Mouse (Mus musculus): ENCODE measurements around the gene Rab9b. TPM values are rescaled to one million over a fixed set of nuclear protein-coding genes. Genes with fewer than 3 reads are reported as not detected.

The Rab9b gene
- not detected for polyA plus RNA-seq (2017; shearing (Covaris generic))

DNA sequence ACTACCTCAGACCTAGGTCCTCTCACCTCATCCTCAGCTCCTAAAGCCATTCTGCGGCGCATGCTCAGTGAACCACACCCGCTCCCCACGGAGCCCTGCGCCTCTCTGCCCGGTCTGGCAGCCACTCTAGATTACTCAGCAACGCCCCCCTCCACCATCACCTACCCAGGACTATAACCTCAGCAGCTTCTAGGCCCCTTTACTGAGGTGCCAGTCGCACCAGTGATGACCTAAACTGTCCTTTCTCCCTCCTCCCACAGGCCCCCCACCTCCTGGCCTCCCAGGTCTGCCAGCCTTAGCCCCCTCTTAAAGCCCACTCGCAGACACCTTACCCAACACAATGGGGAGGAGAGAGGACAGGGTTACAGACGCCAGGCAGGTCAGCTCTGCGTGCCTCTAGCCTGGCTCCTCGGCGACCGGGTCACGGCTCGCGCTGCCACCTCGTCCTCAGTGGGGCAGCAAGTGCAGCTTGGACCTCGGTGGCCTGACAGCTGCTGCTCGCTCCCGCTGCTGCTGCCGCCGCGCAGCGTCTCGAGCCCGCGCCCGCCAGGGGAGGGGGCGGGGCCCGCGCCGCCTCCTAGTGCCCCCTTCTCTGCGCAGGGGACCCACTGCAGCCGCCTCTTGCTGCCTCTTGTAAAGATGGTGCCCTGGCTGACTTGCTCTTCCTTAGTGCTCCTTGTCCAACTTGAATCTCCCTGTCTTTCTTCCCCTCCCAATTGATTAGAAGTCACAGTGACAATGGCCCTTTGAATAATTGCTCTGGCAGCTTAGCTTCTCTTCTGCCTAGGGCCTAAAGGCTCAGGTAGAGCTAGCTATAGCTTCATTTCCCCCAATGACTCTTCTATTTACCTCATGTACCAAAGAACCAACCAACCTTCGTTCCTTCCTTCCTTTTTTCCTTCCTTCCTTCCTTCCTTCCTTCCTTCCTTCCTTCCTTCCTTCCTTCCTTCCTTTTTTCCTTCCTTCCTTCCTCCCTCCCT, at the start of gene Rab9b:
TSS of gene Rab9b (minus strand) at position 695 of the 980 bp plus-strand sequence.

DNA sequence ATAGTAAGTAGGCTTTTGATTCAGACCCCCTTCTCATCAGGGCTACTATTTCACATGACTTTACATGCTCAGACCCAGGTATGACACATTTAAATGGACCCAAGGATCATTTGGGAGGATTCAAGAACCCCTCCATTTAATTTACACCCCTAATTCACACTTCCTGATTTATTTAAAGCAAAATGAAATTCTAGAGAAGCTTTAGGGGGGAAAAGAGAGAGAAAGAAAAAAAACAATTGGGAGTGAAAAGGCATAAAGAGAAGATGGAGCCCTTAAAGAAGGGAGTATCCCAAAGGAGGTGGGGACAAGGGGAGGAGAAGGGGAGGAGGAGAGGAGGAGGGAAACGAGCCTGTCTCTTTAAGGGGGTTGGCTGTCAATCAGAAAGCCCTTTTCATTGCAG, 46.2 kb downstream of the Rab9b start, which contains the start of gene Plp1:
TSS of gene Plp1 (plus strand) at position 301 of the 400 bp plus-strand sequence.

Other genes with a start within 250 kb of the Rab9b start
- under 1 TPM in 1 of 2 experiments, not detected in 1; 0.09 TPM for gene Tceal1, start 160.8 kb downstream of the Rab9b start, polyA plus RNA-seq (2017; shearing (Covaris generic))
- 10 to 100 TPM; 79.5 to 99.9 TPM for gene Morf4l2, start 125.1 kb downstream of the Rab9b start, polyA plus RNA-seq (2017; shearing (Covaris generic))
- not detected for gene Glra4, start 88.6 kb downstream of the Rab9b start, polyA plus RNA-seq (2017; shearing (Covaris generic))
- 1 to 10 TPM; 1.1 to 1.2 TPM for gene Plp1, start 46.1 kb downstream of the Rab9b start, polyA plus RNA-seq (2017; shearing (Covaris generic))
- not detected for gene H2bfm, start 58.6 kb upstream of the Rab9b start, polyA plus RNA-seq (2017; shearing (Covaris generic))
- gene Tmsb15b2, start 106.7 kb upstream of the Rab9b start, polyA plus RNA-seq (2017; shearing (Covaris generic)): 10 to 100 TPM; 52.0 to 67.4 TPM
- gene Tmsb15l, start 108.1 kb upstream of the Rab9b start, polyA plus RNA-seq (2017; shearing (Covaris generic)): 1 to 10 TPM; 2.0 to 2.4 TPM
- gene Tmsb15b1, start 108.1 kb upstream of the Rab9b start, polyA plus RNA-seq (2017; shearing (Covaris generic)): 10 to 100 TPM; 31.1 to 36.3 TPM
- 10 to 100 TPM; 35.8 to 43.0 TPM for gene Zcchc18, start 124.4 kb upstream of the Rab9b start, polyA plus RNA-seq (2017; shearing (Covaris generic))
- 10 to 100 TPM in 1 of 2 experiments, 1 to 10 TPM in 1; 9.9 to 18.6 TPM for gene Slc25a53, start 169.5 kb upstream of the Rab9b start, polyA plus RNA-seq (2017; shearing (Covaris generic))
- gene Fam199x, start 180.8 kb upstream of the Rab9b start, polyA plus RNA-seq (2017; shearing (Covaris generic)): 1 to 10 TPM; 4.2 to 5.0 TPM

All from activated CD4-positive, CD25-positive, alpha-beta regulatory T cell (primary cell).